Mouse (Mus musculus) thymus, adult 2 months (tissue): ENCODE results near the gene E2f2.

Experiments used
- CTCF ChIP-seq: fragments of 200-500 bp; IDR thresholded peaks from 2 replicates; pipeline ENCODE4 v1.5.1; 2012; ENCODE audit warnings: mild to moderate bottlenecking, control low read depth, low read length, moderate library complexity, borderline replicate concordance; ENCODE audit not compliant: control insufficient read depth, poor library complexity, insufficient read depth; ENCODE audit errors: extremely low read depth
- POLR2A ChIP-seq: fragments of 200-500 bp; IDR thresholded peaks from 2 replicates; pipeline ENCODE4 v1.6.1; 2012; ENCODE audit warnings: mild to moderate bottlenecking, low read length, control low read depth, moderate library complexity; ENCODE audit not compliant: control insufficient read depth, poor library complexity, insufficient read depth; ENCODE audit errors: extremely low read depth

- peak; percentile 77; the same call in 1 of the 2 replicates for TF ChIP-seq CTCF
- TF ChIP-seq POLR2A = no peak
Measured at GRCm38 (mm10) chr4:136239622-136240021, 67.4 kb downstream of the E2f2 start.
